Mouse (Mus musculus) B cell, adult 62 days (primary cell): Measurements from ENCODE around the gene Crebl2. TPM values are rescaled to one million over a fixed set of nuclear protein-coding genes. Genes with fewer than 3 reads are reported as not detected.

Source experiments
- total RNA-seq: library from RNA; stranded (reverse); gene quantifications from 4 replicates; pipeline ENCODE4 v1.2.4, GENCODE M21; 2023

Crebl2 gene
- 29.3 to 32.5 TPM (median 31.3 TPM) in 4 replicates for total RNA-seq

GRCm38 (mm10) chr6:134829786-134830700 is at the start of gene Crebl2:
Gene Crebl2, plus strand, starts transcription at chr6:134830154.

GRCm38 (mm10) chr6:134792141-134793045 is 37.6 kb upstream of the Crebl2 start, which contains the start of gene Dusp16:
Gene Dusp16, minus strand, starts transcription at chr6:134792625.

GRCm38 (mm10) chr6:134898095-134898965 is 68.4 kb downstream of the Crebl2 start, which contains the start of gene Gpr19:
Gene Gpr19, minus strand, starts transcription at chr6:134898578.

Other genes with a start within 250 kb of the Crebl2 start
- 0.23 to 0.33 TPM in 2 of 4 replicates, not detected in the others for gene Mansc1, start 197.7 kb upstream of the Crebl2 start, total RNA-seq
- gene Borcs5, start 190.6 kb upstream of the Crebl2 start, total RNA-seq, result 9.5 to 14.5 TPM (median 11.8 TPM) in 4 replicates
- 44.9 to 57.9 TPM (median 51.5 TPM) in 4 replicates for gene Dusp16, start 37.5 kb upstream of the Crebl2 start, total RNA-seq
- 12.8 to 16.1 TPM (median 14.3 TPM) in 4 replicates for gene Gpr19, start 68.4 kb downstream of the Crebl2 start, total RNA-seq
- gene Cdkn1b, start 90.2 kb downstream of the Crebl2 start, total RNA-seq, result 121 to 125 TPM (median 123 TPM) in 4 replicates
- 0.21 to 0.27 TPM (median 0.25 TPM) in 4 replicates for gene Apold1, start 151.6 kb downstream of the Crebl2 start, total RNA-seq
- 131 to 154 TPM (median 137 TPM) in 4 replicates for gene Ddx47, start 181.5 kb downstream of the Crebl2 start, total RNA-seq
- 0.73 to 1.8 TPM (median 1.5 TPM) in 4 replicates for gene Gprc5a, start 235.5 kb downstream of the Crebl2 start, total RNA-seq